Mouse (Mus musculus): ENCODE measurements around the gene Adap2.
A peak's percentile ranks its signal among the peaks of the same experiment; 100 is the strongest.

Adap2 gene

GRCm38 (mm10) chr11:80200326-80200725 is 46.4 kb downstream of the Adap2 start:
- peak; percentile 32 for DNase-seq

GRCm38 (mm10) chr11:80202296-80202695 is 48.4 kb downstream of the Adap2 start:
- DNase-seq, result no peak

GRCm38 (mm10) chr11:80204037-80204436 is 50.1 kb downstream of the Adap2 start:
- DNase-seq, result no peak

GRCm38 (mm10) chr11:80204941-80205340 is 51.0 kb downstream of the Adap2 start:
- no peak for DNase-seq

- no peak for DNase-seq
Measured at GRCm38 (mm10) chr11:80208465-80208859, 54.6 kb downstream of the Adap2 start.

- peak; percentile 96 for DNase-seq
Measured at GRCm38 (mm10) chr11:80208860-80209800, 55.2 kb downstream of the Adap2 start, which contains the start of gene Rhot1. Rhot1 (plus strand) TSS chr11:80209019.

GRCm38 (mm10) chr11:80210321-80210720 is 56.4 kb downstream of the Adap2 start:
- no peak for DNase-seq

GRCm38 (mm10) chr11:80212282-80212681 is 58.4 kb downstream of the Adap2 start:
- DNase-seq, result no peak

- no peak for DNase-seq
Measured at GRCm38 (mm10) chr11:80215291-80215690, 61.4 kb downstream of the Adap2 start.

- DNase-seq, result no peak
Measured at GRCm38 (mm10) chr11:80218657-80219293, 64.9 kb downstream of the Adap2 start.
